Mouse (Mus musculus): ENCODE results near the gene Mrps23. TPM values are rescaled to one million over a fixed set of nuclear protein-coding genes. Genes with fewer than 3 reads are reported as not detected.

The Mrps23 gene
- polyA plus RNA-seq, 2 experiments, result 60.2 to 63.5 TPM

DNA sequence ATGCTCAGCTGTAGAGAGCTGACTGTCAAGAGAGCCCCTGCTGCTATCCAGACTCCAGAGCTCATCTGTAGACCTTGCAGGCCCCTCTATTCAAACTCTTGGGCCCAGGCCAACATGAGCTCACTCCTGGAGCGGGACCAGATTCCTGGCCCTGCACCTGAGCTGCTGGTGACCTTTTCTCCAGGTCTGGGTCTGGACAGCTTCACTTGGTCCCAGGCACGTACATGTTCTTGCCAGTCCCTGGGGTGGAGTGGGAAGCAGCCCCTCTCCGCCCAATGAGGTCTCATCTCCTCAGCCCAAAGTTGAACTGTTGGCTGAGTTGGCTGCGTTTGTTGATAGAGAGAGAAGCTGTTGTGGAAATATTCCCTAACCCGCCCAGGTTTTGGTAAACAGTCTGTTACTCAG lies 45.3 kb upstream of the Mrps23 start:
- Histone ChIP-seq H3K4me3 (replicated peaks; ENCODE audit: low read length) (no peak overlapping the region), H3K27ac (replicated peaks; ENCODE audit: low read depth, low read length) (peak overlapping the region; percentile 63), H3K9ac (ENCODE audit: low read depth, low read length, severe bottlenecking) (no peak overlapping the region), H3K9me3 (ENCODE audit: control insufficient read depth, low read length) (no peaks in the 10 kb centered on the region), H3K27me3 (ENCODE audit: control insufficient read depth, insufficient read depth, low read length) (no peaks in the 10 kb centered on the region), H3K36me3 (ENCODE audit: control insufficient read depth, insufficient read depth, low read length) (no peaks in the 10 kb centered on the region), H3K4me2 (replicated peaks; ENCODE audit: low read depth, low read length, severe bottlenecking) (no peak overlapping the region), H3K4me1 (ENCODE audit: control insufficient read depth, insufficient read depth, low read length) (peaks cover 57% of the 10 kb centered on the region)
- ATAC-seq (ENCODE audit: low FRiP score, low read depth) (peak; percentile 51; the same call in 1 of the 2 replicates), DNase-seq (ENCODE audit: low spot score) (peak; percentile 62)
- WGBS, result 60% methylated on average over 5 of the region's 5 CpGs
- TF ChIP-seq POLR2A (IDR thresholded peaks at IDR 0.05; ENCODE audit: borderline replicate concordance, extremely low read depth, insufficient read depth, insufficient read length), result no peak

DNA sequence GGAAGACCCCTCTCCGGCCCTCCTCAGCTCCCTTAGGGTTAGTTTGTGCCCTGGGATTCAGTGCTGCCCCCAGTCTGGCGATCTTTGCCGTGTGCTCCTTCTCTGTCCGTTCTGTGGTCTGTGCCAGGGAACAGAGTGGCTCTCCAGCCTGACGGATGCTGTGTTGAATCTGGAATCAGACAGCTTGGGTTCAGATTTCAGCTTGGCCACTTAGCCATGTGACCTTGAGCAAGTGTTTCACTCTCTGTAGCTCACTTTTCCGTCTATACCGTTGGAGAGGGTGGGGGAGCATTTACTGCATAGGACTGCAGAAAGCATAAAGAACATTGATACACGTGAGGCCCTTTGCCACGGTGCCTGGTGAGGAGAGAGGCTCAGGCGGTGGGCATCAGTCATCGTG lies 44.8 kb upstream of the Mrps23 start:
- H3K4me1 ChIP-seq (ENCODE audit: control insufficient read depth, insufficient read depth, low read length), result peaks cover 54% of the 10 kb centered on the region
- WGBS, result 65% methylated on average over 11 of the region's 11 CpGs
- no peak for TF ChIP-seq POLR2A (IDR thresholded peaks at IDR 0.05; ENCODE audit: borderline replicate concordance, extremely low read depth, insufficient read depth, insufficient read length)
- H3K9me3 ChIP-seq (ENCODE audit: control insufficient read depth, low read length), result no peaks in the 10 kb centered on the region
- no peak overlapping the region for H3K4me2 ChIP-seq (replicated peaks; ENCODE audit: low read depth, low read length, severe bottlenecking)
- H3K9ac ChIP-seq (ENCODE audit: low read depth, low read length, severe bottlenecking), result no peak overlapping the region
- no peaks in the 10 kb centered on the region for H3K36me3 ChIP-seq (ENCODE audit: control insufficient read depth, insufficient read depth, low read length)
- peak overlapping the region; percentile 44; the same call in 1 of the 2 replicates for H3K27ac ChIP-seq (replicated peaks; ENCODE audit: low read depth, low read length)
- H3K27me3 ChIP-seq (ENCODE audit: control insufficient read depth, insufficient read depth, low read length), result no peaks in the 10 kb centered on the region
- DNase-seq (ENCODE audit: low spot score) (no peak), ATAC-seq (ENCODE audit: low FRiP score, low read depth) (no peak)
- no peak overlapping the region for H3K4me3 ChIP-seq (replicated peaks; ENCODE audit: low read length)

DNA sequence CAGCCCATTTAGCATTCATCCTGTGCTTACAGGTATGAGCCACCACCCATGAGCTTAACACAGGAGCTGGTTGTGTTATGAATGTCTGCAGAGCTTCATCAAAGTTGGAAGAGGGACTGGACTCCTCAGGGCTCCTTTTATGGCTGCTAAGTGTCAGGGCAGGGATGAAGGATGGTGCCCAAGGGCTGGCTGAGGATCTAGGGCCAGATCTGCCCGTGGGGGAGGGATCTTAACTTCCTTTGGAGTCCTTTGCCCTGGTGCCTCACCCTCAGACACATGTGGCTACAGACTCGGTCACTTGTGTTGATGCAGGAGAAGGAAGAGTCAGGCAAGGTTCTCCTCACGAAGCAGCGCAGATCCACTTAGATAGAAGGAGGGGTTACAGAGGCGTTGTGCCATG lies 43.9 kb upstream of the Mrps23 start:
- no peak for TF ChIP-seq POLR2A (IDR thresholded peaks at IDR 0.05; ENCODE audit: borderline replicate concordance, extremely low read depth, insufficient read depth, insufficient read length)
- DNase-seq (ENCODE audit: low spot score), result no peak
- Histone ChIP-seq H3K4me1 (ENCODE audit: control insufficient read depth, insufficient read depth, low read length) (peaks cover 62% of the 10 kb centered on the region), H3K27me3 (ENCODE audit: control insufficient read depth, insufficient read depth, low read length) (no peaks in the 10 kb centered on the region), H3K9ac (ENCODE audit: low read depth, low read length, severe bottlenecking) (no peak overlapping the region), H3K4me2 (replicated peaks; ENCODE audit: low read depth, low read length, severe bottlenecking) (no peak overlapping the region; the same call in 1 of the 2 replicates), H3K36me3 (ENCODE audit: control insufficient read depth, insufficient read depth, low read length) (no peaks in the 10 kb centered on the region), H3K9me3 (ENCODE audit: control insufficient read depth, low read length) (no peaks in the 10 kb centered on the region), H3K4me3 (replicated peaks; ENCODE audit: low read length) (no peak overlapping the region), H3K27ac (replicated peaks; ENCODE audit: low read depth, low read length) (no peak overlapping the region)
- ATAC-seq (ENCODE audit: low FRiP score, low read depth), result no peak
- 45% methylated on average over 5 of the region's 5 CpGs for WGBS

DNA sequence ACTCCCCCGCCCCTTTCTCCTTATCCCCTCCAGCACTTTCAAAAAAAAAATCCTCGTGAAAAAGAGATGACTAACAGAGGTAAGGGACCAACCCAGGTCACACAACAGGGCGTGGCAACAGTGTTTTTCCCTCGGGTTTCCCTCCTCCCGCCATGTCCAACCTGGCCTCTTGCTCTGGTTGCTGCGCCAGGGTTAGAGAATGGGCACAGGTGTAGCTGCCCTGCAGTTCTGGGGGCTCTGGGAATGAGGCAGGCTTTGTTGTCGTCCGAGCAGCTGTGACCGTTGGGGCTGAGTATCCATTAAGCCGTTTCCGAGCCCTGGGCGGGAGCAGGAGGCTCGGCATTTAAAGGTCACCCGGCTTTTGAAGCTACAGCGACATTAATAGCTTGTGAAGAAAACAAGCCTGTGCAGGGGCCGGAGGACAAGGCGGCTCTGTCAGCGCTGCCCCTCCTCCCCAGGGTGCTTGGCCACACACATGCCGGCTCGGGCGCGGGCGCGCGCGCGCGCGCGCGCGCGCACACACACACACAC lies 43.1 kb upstream of the Mrps23 start:
- H3K27me3 ChIP-seq (ENCODE audit: control insufficient read depth, insufficient read depth, low read length), result no peaks in the 10 kb centered on the region
- peak overlapping the region; percentile 66 for H3K4me2 ChIP-seq (replicated peaks; ENCODE audit: low read depth, low read length, severe bottlenecking)
- WGBS, result under 1% methylated on average over 27 of the region's 33 CpGs
- H3K4me3 ChIP-seq (replicated peaks; ENCODE audit: low read length), result peak overlapping the region; percentile 31
- peaks cover 63% of the 10 kb centered on the region for H3K4me1 ChIP-seq (ENCODE audit: control insufficient read depth, insufficient read depth, low read length)
- no peak for TF ChIP-seq POLR2A (IDR thresholded peaks at IDR 0.05; ENCODE audit: borderline replicate concordance, extremely low read depth, insufficient read depth, insufficient read length)
- peak; percentile 34 for ATAC-seq (ENCODE audit: low FRiP score, low read depth)
- DNase-seq (ENCODE audit: low spot score), result no peak
- H3K9ac ChIP-seq (ENCODE audit: low read depth, low read length, severe bottlenecking), result peak overlapping the region; percentile 40
- no peaks in the 10 kb centered on the region for H3K9me3 ChIP-seq (ENCODE audit: control insufficient read depth, low read length)
- peak overlapping the region; percentile 26; the same call in 1 of the 2 replicates for H3K27ac ChIP-seq (replicated peaks; ENCODE audit: low read depth, low read length)
- no peaks in the 10 kb centered on the region for H3K36me3 ChIP-seq (ENCODE audit: control insufficient read depth, insufficient read depth, low read length)

DNA sequence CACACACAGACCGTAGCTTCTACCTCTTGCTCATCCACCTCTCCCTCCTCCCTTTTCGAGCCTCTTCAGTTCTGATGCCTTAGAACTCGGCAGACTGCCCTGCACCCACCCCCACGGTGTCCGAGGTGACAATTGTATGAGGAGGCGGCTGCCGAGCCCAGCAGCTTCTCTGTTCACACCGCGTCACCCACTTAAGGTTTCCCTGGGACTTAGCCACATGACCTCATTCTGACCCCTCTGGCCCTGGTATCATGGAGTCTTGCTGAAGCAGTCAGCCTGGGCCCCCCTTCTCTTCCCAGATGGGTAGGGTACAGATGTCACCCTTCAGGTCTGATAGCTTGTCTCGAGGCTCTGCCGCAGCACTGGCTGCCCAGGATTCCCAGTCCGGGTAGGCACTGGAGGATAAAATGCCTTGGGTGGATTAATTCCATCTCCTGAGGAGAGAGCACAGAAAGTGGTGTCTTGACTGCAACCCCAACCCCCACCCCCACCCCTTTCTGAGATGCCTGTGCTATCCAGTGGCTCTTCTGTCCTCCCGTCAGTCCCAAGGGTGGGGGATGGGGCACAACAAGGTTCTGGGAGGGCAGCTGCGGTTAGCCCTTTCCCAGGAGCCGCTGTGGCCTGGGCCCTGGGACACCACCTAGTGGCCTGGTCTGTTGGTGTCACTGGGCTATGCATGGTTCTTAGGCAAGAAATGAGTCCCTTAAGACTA lies 42.4 kb upstream of the Mrps23 start:
- Histone ChIP-seq H3K9ac (ENCODE audit: low read depth, low read length, severe bottlenecking) (0 out of 2 replicates have a peak overlapping the region, but pooled peaks have one; percentile 12), H3K27me3 (ENCODE audit: control insufficient read depth, insufficient read depth, low read length) (no peaks in the 10 kb centered on the region), H3K9me3 (ENCODE audit: control insufficient read depth, low read length) (no peaks in the 10 kb centered on the region), H3K4me3 (replicated peaks; ENCODE audit: low read length) (peak overlapping the region; percentile 31), H3K27ac (replicated peaks; ENCODE audit: low read depth, low read length) (peak overlapping the region; percentile 61; the same call in 1 of the 2 replicates), H3K4me1 (ENCODE audit: control insufficient read depth, insufficient read depth, low read length) (peaks cover 59% of the 10 kb centered on the region), H3K36me3 (ENCODE audit: control insufficient read depth, insufficient read depth, low read length) (no peaks in the 10 kb centered on the region), H3K4me2 (replicated peaks; ENCODE audit: low read depth, low read length, severe bottlenecking) (peak overlapping the region; percentile 66)
- 4% methylated on average over 13 of the region's 15 CpGs for WGBS
- ATAC-seq (ENCODE audit: low FRiP score, low read depth), result peak; percentile 29; the same call in 1 of the 2 replicates
- no peak for TF ChIP-seq POLR2A (IDR thresholded peaks at IDR 0.05; ENCODE audit: borderline replicate concordance, extremely low read depth, insufficient read depth, insufficient read length)
- DNase-seq (ENCODE audit: low spot score), result peak; percentile 62

Data from limb, embryonic 14.5 days (tissue).